Mouse (Mus musculus): ENCODE data around the gene Foxr1. TPM values are rescaled to one million over a fixed set of nuclear protein-coding genes. Genes with fewer than 3 reads are reported as not detected.
A peak's percentile ranks its signal among the peaks of the same experiment; 100 is the strongest.

Foxr1 gene
- not detected for total RNA-seq (2021)
- long read RNA-seq, experiment 1 = 0 reads
- long read RNA-seq, experiment 2 = 0 reads

DNA sequence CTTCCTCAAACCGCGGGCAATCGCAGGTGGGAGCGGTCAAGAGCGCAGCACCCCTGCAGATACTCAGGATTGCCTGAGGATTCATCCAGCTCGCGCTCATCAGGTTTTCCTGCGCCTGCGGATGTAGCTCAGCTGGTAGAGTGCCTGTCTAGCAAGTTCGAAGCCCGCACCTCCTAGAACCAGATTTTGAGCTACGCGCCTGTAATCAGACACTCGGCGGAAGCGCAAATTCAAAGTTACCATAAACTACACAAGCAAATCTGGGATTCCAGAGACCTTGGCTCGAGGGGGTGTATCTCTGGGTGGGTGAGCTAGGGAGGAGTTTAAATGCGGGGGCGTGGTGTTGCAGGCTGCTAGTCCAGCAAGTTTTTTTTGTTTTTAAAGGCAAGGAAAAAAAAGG, at the start of gene Foxr1:
Gene Foxr1 (minus strand): TSS at position 176 of the 400 bp plus-strand sequence.
- no peak for DNase-seq (ENCODE audit: low spot score)

DNA sequence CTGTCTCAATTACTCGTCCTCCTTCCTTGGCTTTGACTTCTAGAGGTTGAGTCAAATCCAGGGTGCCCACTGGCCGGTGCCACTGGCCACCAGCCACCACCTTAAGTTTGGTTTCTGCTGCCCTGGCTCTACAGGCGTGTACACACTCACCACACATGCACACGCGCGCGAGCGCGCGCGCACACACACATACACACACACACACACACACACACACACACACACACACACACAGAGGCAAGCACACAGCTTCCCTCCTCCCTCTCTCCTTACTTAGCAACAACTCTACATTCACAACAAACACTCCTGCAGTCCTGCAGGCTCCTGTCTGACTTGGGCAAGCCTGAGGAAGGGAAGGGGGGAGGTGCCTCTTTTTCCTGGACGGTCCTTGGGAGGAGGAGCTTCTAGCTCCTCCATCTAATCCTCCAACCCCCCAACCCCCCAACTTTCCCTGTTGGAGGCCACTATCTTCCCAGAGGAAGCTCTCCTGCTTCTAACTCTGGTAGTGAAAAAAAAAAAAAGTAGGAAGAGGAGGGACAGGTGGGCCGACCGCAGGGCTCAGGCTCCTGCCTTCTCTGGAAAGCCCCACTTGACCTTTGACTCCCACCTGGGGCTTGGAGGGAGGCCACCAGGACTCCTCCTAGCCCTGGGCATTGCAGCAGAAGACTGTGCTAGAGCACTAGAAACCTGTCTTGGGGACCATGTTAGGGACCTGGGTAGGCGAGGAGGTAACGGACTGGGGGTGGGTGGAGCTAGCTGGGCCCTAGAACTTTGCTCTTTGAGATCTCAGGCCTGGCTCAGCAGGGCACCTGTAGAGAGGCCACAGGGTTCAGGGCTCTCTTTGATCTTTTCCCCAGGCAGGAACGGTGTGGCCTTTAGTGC, 49.4 kb upstream of the Foxr1 start:
- DNase-seq (ENCODE audit: low spot score) = no peak

- no peak for DNase-seq (ENCODE audit: low spot score)
These were observed 48.7 kb upstream of the Foxr1 start for GRCm38 (mm10) chr9:44489651-44490085.

GRCm38 (mm10) chr9:44488855-44489381, 48.0 kb upstream of the Foxr1 start:
- peak; percentile 81 for DNase-seq (ENCODE audit: low spot score)

- peak; percentile 35 for DNase-seq (ENCODE audit: low spot score)
These were observed 47.5 kb upstream of the Foxr1 start for GRCm38 (mm10) chr9:44488416-44488815.

DNA sequence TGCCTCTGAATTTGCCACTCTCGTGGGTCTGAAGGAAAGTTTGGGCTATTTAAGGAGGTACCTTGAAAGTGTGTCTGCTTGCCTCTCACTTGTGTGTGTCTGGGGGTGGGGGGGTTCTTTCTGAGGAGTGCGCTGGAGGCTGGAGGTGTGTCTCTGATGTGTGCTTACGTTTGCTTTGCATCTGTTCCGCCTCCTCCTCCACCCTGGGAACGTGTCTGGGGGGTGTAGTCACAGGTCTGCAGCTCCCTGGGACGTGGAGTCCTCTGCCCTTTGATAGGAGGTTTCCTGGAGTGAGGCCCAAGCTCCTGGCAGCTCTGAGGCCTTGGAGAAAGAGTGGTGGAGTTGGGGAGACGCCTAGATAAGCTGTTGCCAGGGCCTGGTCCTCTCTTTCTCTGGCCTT, 46.5 kb upstream of the Foxr1 start:
- peak; percentile 93 for DNase-seq (ENCODE audit: low spot score)

GRCm38 (mm10) chr9:44486741-44487421, 45.9 kb upstream of the Foxr1 start:
- DNase-seq (ENCODE audit: low spot score) = peak; percentile 58

DNA sequence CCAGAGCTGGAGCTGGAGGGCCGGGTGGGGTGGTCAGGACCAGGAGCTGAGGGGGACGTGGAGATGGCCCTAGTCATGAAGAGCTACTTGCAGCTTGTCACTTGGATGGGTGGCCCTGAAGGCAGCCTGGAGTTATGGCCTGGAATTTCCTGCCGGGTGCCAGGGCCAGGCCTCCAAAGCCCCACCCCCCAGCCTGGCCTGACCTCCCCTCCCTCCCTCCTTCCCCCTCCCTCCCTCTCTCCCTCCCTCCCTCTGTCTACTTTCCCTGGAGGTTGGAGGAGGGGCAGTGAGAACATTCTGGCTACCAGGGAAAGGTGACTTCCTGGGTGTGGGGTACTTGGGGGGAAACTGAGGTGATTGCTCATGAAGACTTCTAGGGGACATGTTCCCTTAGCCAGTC, 45.4 kb upstream of the Foxr1 start:
- DNase-seq (ENCODE audit: low spot score) = no peak

DNA sequence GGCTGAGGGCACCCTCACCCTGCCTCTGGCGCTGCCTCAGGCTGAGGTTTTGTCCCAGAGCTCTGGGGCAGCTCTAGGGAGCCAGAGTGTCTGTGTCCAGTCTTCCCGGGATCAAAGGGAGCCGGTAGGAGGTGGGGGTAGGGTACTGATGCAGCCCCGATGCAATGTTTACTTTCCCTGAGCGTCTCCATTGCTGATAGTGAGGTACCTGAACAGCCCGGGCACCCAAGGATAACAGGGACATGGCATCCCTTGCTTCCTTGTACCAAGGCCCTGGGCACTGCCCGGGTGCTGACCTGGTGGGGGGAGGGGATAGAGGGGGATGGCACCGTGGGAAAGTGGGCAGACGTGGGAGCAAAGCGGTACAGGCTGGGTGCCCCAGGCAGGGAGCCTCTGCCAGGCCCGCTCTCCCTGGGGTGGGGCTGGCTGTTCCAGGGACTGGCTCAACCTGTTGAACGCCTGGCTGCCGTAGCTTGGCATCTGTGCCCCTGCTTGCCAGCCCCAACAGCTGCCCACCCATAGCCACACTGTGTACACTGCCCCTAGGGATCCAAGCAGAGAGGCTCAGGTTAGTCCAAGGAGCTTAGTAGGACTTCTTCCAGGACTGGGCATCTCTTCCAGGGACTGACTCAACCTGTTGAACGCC, 44.7 kb upstream of the Foxr1 start:
- peak; percentile 22 for DNase-seq (ENCODE audit: low spot score)

DNA sequence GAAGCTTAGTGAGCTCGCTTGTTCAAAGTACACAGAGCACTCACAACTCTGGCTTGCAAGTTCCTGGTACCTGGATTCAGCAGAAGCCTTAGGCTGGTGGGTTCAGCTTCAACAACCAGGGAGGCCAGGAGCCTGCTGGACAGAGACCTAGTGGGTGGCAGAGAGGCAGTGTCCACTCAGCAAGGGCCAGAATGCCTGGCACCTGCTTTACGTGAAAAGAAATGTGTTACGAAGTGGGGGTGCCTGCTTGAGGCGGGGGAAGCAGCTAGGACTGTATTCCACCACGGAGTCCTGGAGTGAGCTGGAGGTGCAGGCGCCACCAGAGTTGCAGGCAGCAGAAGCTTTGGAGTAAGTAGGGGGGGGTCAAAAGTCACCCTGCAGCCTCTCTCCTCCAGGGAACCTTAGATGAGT, 44.2 kb upstream of the Foxr1 start:
- DNase-seq (ENCODE audit: low spot score) = peak; percentile 1

GRCm38 (mm10) chr9:44484311-44485104, 43.6 kb upstream of the Foxr1 start:
- peak; percentile 9 for DNase-seq (ENCODE audit: low spot score)

DNA sequence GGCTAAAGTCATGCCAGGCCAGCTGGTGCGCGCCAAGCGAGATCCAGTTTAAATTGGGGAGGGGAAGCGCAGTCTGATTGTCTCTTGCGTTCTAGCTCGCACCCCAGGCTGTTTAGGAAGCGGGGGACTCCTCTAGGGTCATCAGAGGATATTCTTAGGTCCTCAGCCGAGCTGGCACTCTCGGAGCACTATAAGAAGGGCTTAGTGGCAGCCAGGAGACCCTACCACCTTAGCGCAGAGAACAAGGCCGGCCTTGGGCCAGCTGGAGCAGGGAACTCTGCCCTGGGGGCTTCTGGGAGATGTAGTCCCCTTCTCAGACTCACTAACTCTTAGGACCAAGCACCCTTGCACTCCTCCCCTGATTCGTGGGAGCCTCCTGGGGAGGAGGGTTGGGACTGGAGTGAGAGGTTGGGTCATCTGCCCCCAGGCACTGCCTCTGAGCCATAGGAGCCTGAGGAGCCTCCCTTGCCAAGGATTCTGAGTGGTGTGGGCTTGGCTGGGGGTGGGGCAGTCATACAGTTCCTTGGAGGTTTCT, 42.6 kb upstream of the Foxr1 start:
- DNase-seq (ENCODE audit: low spot score) = peak; percentile 75

- peak; percentile 29 for DNase-seq (ENCODE audit: low spot score)
These were observed 42.1 kb upstream of the Foxr1 start for GRCm38 (mm10) chr9:44483041-44483509.

DNA sequence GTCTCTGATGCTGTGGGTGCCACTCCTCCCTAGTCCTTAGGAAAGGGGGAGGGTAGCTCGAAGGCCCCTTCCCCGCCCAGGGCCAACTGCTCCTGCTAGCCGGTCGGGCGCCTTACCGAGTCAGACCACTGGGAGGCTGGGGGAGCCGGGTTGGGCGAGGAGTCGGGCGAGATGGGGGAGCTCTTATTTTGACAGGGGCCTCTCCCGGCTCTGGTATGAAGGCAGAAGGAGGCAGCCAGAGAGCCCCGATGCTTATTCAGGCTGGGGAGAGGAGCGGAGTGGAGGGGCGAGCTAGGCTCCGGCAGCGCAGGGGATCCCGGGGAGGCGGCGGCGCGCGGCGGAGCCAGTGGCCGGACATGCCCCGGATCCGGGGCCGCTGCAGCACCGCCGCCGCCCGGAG, 41.6 kb upstream of the Foxr1 start, which contains the start of gene Bcl9l:
Gene Bcl9l (plus strand): TSS at position 274 of the 400 bp plus-strand sequence.
- peak; percentile 95 for DNase-seq (ENCODE audit: low spot score)

GRCm38 (mm10) chr9:44482112-44482511, 41.2 kb upstream of the Foxr1 start:
- DNase-seq (ENCODE audit: low spot score) = peak; percentile 0

- DNase-seq (ENCODE audit: low spot score) = peak; percentile 96
These were observed 38.9 kb upstream of the Foxr1 start for GRCm38 (mm10) chr9:44479628-44480428.

DNA sequence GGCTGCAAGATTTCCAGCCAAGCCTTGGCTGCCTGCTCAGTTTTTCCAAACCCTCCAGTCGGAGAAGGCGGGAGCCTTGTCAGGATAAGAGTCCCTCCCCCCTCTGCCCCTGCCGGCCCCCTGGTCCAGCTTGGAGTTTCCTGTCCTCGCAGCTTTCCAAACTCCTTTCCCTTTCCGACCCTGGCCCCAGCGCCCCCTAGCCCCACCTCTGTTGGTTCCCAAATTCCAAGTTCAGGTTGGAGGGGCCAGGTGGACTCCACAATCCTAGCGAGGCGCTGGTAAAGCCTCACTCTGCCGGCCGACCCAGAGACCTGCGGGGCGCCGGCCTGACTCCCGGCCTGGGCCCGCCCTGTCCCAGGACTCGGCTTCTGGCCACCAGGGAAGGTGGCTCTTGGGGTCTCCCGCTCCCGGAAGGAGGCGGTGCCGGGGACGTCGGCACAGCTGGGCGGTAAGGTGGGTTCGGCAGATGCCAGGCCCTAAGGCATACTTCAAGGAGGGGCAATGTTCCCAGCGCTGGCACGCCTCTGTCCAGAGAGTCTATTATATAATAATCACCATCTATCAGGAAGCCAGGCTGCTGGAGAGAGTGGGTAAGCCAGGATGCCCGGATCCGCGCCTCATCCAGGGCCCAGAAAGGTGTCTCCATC, 38.1 kb upstream of the Foxr1 start:
- DNase-seq (ENCODE audit: low spot score) = peak; percentile 84

DNA sequence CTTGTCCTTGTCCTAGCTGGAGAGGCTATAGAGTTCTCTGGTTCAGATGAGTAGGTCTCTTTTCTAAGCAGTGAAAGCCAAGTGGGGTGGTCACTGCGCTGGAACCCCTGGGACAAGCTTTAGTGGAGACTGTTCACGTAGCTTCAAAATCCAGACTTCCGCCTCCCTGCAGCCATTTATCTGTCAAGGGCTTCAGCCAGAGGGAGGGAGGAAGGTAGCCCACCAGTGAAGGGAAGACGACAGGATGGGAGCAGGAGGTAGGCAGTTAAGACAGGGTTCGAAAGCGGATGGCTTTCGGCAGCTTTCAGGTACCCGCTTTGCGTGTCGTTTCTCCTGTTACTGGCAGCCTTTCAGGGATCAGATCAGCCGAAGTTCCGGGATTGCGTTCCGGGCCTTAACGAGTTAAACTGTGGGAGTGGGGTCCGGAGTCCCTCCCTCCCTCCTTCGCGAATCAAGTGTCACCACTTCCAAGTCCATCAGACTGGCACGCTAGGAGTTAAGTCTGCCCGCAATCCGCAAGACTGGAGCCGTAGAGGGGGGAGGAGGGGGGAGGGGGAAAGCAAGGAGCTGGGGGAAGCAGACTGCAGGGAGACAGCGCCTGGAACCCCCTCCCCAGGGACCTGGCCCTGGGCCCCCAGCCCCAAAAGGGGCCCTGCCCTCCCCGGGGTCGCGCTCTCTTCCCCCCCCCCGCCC, 37.4 kb upstream of the Foxr1 start:
- DNase-seq (ENCODE audit: low spot score) = peak; percentile 60

Measured in gastrocnemius, adult 18-20 months (tissue).